Mouse (Mus musculus): Measurements from ENCODE around the gene Palm.

Gene Palm

DNA sequence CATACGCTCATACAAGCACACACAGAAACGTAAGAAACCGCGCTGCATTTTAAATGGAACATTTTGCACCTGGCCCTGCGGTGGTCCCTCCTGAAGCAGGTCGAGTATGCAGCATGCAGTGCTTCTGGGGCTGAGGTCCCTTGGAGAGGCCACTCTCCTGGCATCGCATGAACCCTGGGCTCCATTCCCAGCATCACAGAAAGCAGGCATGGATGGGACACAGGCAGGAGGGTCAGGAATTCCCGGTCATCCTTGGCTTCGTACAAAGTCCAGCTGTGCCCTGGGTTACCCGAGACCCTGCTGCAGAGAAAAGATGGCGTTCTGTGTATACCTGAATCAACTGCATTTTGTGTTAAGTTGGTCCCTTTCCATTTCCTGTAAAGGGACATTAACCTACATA lies 7.1 kb downstream of the Palm start:
- DNase-seq: peak in 1 of 2 experiments; percentile 42

DNA sequence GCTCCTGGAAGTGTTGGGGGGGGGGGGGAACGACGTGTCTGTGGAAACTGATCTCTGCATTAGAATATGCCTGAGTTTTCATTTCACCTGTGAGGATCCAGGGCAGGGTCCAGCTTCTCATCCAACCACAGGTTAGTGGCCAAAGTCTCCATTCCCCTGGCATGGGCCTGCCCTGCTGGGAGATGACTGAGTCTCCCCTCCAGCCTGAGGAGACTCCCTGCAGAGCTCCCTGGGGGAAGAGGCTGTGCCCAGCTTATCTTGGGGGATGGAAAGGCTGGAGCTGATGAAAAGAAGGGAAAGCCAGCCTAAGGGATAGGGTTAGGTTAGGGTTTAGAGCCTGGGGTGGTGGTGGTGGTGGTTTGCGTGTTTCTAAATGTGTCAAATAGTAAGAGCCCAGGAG lies 8.5 kb downstream of the Palm start:
- DNase-seq: no peak

DNA sequence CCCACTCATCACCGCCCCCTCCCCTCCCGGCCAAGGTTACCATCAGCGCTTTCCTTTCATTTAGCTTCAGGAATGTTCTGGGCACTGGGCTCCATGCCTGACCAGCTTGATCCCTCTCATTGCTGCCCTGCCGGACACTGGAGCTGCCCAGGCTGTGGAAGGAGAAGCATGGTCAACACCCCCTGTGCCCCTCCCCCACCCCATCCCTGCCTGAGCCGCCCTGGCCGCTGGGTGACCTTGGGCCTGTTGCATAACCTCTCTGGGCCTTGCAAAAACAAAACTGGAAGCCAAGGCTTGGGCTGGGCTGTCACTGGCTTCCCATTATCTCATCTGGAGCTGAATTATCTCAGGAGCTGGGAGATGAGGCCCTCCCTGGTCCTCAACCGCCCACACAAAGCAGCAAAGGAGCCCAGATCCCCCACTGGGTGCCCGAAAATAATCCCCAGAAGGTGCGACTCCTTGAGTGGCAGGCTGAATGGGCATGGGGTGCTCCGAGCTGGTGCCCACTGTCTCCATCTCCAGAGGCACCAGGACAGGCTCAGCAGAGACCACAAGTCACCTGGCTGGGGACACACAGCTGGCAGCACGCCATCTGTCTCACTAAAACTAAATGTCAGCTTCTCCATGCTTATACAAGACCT lies 9.1 kb downstream of the Palm start:
- DNase-seq: peak; percentile 41 to 53

DNA sequence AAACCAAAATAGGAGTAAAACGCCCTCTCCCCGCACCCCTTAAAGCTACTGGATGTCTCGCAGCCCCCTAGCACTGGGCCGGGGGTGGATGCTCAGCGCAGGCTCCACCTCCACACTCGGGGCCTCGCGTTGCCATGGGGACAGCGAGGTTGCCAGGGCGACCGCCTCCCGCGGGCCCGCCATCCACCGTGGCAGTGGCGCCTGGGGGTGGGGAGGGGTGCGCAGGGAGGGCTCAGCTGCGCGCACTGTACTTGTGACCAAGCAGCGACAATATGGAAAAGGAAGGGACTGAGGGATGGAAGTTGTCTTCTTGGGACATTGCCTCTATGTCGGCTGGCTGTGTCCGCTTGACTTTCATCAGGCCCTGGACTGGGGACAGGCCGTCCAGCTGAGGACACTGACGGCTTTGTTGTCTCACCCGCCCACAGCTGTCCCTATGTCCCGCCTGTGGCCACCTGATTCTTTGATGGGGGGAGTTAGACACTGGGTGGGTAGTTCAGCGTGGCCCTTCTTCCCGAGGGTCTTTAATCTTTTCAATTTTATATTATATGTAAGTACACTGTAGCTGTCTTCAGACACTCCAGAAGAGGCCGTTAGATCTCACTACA lies 10.4 kb downstream of the Palm start:
- DNase-seq: peak; percentile 85

DNA sequence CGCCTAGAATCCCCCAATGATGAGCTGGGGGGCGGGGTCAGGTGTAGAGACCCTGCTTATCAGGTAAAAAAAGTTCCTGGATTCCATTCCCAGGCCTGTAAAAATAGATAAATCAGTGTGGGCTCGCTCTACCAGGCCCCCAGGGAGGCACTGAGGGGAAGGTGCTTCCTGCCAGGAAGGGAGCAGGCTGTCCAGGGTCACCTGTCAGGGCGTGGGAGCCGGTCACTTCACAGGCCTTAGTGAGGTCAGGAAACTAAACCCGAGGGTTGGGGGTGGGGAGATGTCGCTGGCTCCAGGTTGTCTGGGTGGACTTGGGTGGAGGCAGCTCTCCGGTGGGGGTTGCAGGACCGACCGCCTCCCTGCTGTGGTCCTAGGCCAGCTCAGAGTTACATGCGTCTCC lies 12.3 kb downstream of the Palm start:
- no peak for DNase-seq

DNA sequence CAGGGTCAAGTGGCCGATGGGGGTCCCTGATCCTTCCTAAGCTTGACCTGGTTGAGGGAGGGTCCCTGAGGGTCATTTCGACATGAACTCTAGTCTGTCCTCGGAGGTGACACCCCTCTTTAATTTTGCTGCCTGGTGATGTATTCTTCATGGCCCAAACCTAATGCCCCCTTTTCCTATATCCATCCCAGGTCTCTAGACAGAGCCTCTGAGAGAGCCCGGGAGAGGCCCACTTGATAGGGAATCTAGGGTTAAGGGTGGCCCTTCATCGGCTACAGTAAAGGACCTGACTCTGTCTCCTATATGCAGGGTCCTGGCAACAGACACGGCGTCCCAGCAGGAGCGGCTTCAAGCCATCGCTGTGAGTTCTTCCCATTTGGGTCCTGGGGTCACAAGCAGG lies 13.0 kb downstream of the Palm start:
- DNase-seq: no peak

DNA sequence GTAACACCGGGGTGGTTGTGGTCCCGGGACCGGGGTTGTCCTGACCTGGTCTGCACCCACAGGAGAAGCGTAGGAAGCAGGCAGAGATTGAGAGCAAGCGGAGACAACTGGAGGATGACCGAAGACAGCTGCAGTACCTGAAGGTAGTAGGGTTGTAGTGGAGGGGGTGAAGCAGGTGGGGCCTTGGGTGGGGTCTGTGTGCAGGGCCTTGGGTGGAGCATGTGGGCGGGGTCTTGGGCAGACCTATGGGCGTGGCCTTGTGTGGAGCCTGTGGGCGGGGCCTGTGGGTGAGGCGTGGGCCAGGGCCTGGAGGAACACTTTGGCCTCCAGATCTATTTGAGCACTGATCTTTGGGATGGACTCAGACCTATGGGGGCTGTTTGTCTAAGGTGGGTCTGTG lies 13.6 kb downstream of the Palm start:
- no peak for DNase-seq

DNA sequence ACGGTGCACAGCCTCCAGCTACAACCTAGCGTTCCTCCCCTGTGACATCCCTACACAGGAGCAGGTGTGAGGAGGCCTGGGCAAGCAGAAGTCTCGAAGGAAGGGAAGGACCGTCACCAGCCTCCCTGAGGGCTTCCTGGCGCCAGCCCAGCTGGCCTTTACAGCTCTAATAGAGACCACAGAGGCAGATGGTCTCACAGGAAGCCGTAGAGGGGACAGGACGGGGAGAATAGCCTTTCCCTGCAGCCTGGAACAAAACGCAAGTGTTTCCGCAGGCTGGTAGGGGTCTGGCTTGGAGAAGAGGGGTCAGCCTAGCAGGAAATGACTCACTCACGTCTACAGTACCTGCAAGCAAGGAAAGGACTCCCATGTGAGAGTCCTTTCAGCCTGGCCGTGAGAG lies 14.5 kb downstream of the Palm start:
- DNase-seq: peak; percentile 79 to 86

DNA sequence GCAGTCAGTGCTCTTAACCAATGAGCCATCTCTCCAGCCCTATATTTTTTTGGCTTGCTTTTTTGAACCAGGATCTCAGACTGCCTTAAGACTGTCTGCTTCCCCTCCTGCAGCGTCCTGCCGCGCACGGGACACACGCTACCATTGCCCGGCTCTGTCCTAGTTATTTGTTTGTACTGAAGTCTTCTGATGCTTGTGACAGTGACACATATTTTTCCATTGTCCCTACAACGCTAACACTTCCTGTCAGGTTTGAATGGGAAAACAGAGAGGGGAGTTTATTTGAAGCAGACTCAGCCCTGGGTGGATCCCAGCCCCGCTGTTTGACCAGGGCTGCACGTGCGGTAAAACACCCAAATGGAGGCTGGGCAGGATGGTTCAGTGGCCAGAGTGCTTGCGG lies 15.4 kb downstream of the Palm start:
- no peak for DNase-seq

DNA sequence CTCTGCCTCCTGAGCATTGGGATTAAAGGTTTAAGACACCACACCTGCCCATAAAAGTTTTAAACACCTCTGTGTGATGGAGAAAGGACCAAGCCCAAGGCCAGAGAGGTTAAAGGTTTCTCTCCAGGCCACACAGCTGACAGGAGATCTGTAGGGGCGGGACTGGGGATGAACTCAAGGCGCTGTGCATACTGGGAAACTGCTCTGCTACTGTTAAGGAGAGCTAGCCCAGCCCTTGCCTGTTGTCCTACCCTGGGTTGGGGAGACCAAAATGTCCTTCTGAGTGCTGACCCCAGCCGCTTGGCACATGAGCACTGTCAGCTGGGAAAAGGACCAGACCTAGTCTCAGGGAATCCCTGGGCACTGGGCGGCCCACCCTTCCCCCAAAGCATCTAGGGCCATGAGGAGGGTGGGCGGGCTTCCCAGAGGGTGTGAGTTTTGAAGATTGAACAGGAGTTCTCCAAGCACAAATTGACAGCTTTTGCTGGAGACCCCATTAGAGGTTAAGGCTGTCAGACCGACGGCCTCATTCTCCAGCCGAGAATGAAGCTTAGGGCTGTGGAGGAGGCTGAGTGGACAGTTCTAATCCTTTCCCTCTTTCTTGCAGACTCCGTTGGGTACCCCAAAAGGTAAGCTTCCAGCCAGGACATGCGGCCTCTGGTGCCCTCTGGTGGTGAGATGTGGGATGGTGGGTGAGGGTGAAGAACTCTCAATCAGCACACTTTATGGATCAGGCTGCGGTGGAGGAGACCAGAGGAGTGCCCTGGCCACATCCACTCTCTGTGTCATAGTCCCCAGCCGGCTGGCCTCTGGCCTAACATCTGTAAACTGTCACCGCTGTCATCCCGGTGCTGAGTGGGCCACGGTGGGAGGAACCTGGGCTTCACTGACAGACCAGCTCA lies 18.6 kb downstream of the Palm start:
- DNase-seq: peak; percentile 94 to 96

DNA sequence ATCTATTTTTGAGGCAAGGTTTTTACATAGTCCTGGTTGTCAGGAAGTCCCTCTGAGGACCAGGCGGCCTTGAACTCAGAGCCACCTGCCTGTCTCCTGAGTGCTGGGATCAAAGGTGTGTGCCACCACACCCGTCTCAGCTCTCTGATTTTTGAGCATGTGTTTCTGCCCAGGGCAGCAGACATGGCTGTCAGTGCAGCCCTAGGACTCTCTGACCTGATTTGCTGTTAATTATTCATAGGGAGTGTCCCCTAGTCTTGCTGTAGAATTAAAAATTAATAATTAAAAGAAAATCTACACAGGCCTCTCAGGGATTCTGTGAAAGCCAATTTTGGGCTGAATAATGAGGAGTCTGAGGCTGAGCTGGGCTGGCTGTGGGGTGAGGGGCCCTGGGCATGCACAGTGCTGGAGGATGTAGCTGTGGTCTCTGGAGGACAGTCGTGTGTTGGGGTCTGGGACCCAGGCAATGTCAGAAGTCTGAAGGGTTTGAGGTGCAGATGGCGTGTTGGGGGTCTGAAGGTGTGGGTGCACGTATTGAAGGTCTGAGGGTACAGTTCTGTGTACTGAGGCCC lies 21.0 kb downstream of the Palm start:
- no peak for DNase-seq

DNA sequence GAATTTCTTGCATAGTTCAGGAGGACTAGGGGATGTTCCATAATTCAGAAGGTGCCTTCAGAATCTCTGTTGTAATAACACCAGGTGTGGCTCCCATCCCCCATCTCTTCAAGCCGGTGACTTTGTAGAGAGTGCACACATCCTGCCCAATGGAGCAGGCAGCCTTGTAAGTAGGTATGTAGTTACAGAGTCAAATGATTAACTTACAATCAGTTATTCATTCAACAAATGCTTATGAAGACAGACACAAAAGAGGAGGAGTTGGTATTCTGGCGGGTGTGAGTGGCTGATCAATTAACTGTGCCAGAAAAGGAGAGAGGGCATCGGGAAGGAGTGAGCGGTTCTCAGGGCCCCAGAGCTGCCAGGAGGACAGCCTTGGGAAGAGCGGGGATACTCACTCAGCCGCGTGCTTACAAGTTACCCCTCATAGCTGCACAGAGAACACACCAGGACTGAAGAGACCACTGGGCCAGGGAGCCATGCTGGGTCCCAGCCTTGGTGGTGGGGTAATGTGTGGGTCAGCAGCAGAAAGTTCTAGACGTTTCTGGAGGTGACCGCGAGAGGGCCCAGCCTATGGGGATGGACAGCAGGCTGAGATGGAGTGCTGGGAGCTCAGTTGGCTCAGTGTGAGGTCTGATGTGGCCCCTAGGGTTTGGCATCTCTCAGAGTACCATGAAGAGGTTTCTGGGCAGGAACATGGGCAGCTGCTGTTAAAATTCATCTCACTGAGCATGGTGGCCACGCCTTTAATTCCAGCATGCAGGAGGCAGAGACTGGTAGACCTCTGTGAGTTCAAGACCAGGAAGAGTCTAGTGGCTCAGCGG lies 22.5 kb downstream of the Palm start:
- DNase-seq: no peak

DNA sequence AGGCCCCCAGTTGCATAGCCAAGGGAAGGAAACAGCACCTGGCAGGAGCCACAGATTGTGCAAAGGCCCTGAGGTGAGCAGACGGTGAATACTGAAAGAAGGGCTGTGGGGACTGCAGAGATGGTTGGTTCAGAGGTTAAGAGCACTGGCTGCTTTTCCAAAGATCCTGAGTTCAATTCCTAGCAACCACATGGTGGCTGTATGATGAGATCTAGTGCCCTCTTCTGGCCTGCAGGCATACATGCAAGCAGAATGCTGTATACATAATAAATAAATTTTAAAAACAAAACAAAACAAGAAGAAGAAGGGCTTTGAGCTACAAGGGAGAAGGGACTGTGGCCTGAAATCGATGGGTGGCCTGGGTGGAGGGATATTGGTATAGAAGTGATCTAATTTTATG lies 23.7 kb downstream of the Palm start:
- no peak for DNase-seq

DNA sequence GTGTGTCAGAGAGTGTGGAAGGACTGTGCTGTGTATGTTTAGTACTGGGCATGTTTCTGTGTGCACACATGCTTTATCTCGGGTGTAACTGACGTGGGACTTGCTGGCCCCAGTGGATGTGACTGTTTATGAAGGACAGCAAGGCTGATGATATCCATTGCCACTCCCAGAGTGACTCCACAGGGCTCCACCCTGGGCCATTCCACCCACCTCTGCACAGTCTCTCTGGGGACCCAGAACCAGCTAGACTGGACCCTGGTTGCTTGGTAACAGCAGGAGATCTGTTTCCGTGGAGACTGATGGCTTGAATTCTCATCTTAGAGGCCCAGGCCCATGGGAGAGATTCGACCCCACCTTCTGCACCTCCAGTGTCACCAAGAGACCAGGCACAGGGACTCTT lies 24.9 kb downstream of the Palm start:
- no peak for DNase-seq

DNA sequence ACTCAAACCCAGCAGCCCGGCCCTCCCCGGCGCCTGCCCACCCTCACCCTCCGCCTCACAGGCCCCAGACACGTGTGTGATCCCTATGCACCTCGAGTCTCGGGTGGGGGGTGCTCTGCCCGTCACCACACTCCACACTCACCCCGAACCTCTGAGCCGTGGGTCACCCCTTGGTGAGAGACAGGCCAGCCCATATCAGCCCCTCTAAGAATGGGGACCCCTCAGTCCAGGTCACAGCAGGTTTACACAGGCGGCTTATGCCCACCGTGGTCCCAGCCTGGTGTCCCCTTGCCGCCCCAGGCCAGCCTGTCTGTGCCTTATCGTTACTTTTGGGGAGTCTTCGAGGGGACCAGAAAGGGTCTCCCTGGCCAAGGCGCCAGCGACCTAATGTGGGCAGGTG lies 26.2 kb downstream of the Palm start:
- DNase-seq: no peak

DNA sequence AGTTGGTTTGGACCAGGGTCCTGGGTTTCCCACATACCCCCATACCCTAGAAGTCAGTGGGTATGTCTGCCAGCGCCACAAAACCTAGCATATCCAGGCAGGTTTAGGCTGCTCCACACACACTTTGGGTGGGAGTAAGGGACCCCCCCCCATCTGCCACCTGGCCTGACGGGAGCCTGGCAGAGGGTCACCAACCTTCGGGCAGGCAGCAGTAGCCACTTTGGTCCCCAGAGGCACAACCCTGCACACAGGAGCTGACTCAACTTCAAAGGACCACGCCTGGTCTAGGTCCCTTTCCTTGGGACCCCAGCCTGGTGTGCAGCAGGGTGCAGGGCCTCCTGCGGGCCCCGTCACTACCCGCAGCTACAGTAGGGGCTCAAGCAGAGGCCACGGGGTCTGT lies 26.9 kb downstream of the Palm start:
- DNase-seq: no peak

DNA sequence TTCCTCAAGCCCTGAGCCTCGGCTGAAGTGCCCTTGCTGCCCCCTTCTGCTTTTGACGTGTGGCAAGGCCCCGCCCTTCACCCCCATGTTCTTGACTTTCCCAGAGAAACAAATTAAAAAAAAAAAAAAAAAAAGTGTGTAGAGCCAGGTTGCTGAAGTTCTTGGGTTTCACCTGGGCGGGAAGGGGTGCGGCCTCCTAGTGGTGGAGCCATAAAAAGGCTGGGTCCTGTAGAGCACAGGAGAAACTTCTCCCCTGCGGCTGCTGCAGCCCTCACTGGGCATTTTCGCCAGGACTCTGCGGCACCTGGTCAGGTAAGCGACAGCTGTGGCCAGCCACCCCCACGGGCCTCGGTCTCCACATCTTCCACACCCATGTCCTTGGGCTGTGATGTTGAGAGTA lies 27.4 kb downstream of the Palm start, which contains the start of gene Misp:
TSS of gene Misp (plus strand) at position 208 of the 400 bp plus-strand sequence.
- DNase-seq: no peak

DNA sequence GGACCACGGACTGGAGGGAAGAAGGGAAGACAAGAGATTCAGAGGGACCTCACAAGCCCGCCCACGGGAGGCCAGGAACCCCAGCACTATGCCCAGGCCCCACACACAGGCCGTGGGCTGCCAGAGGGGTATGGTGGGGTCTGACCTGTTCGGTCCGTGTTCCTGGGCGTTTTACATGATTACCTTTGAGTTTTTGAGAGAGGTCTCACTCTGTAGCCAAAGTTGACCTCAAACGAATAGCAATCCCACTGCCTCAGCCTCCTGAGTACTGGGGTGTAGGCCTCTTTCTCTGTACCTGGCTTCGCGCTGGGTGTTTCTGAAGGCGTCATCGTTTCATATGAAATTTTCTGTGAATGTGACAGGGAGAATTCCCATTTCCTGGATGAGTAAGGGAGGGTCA lies 28.4 kb downstream of the Palm start:
- DNase-seq: no peak

DNA sequence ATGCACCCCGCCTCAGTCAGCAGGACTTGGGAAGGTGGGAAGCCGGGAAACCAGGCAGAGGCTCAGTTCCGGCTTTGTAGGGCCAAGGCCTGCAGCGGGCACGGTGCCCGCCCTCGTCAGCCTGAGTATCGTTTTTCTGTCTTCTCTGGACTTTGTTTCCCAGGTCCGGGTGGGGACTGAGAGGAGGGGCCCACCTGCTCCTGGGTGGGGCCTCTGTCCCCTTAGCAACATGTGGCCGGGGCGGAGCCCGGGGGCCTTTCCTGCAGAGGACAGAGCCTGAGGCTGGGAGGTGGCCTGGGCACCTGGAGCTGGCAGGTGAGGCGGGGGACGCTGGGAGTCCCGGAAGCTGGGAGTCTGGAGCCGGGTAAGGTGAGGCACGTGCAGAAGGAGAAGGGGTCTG lies 29.0 kb downstream of the Palm start:
- no peak for DNase-seq

DNA sequence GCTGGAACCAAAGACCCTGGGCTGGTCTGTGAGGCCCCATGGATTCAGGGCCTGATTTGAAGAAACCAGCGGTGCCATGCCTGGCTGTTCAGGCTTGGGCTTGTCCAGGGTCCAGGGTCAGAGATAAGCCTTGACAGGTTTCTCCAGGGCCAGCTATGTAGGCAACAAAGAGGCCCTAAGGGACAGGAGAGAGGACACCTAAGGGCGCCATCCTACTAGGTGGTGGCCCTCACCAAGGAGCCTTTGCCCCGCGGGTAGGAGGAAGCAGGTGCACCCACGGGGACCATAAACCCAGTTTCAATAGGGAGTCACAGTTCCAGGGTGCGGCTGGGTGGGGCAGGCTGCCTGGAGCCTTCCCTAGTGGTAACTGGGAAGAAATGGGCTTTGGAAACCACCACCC lies 29.6 kb downstream of the Palm start:
- DNase-seq: no peak

DNA sequence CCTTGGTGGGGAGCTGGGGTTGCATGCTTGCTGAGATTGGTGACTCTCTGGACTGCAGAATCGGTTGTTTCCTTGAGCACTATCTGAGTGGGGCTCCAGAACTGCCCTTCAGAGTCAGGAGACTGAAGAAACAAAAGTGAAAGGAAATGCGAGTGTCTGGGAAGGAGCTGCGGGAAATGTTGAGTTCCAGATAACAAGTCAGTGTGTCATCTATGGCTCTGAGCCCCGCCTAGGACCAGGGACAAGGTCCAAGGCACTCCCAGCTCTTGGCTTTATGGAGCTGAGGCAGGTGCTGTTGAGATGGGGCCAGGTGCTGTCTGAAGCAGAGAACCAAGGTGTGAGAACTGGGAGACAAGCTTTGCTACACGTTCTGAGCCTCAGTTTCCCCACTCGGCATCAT lies 31.0 kb downstream of the Palm start:
- DNase-seq: no peak

DNA sequence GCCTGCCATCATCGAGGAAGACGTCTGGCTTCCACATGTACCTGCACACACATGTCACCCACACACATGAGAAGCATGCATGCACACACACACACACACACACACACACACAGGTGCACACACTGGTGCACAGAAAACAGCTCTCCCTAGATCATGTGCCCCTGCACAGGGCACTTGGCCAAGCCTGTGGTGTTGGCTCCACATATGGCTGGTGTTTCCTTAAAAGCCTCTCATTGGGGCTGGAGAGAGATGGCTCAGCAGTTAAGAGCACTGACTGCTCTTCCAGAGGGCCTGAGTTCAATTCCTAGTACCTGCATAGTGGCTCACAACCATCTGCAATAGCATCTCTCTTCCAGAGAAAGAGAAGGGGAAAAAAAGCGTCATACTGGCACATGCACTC lies 38.2 kb downstream of the Palm start:
- DNase-seq: no peak
